Mouse (Mus musculus): ENCODE data around the gene Ece2. TPM values are rescaled to one million over a fixed set of nuclear protein-coding genes. Genes with fewer than 3 reads are reported as not detected.

Ece2 gene
- polyA plus RNA-seq, 1 experiment from 2014 or later: 2.4 TPM

GRCm38 (mm10) chr16:20691617-20692016, 62.0 kb downstream of the Ece2 start:
- Histone ChIP-seq H3K36me3 (ENCODE audit: control insufficient read depth, insufficient read depth, low read length) (peaks cover 53% of the 10 kb centered on the region), H3K4me3 (ENCODE audit: low read depth, low read length) (no peak overlapping the region), H3K27ac (ENCODE audit: low read length) (no peak overlapping the region), H3K27me3 (ENCODE audit: control insufficient read depth, insufficient read depth, low read length) (no peaks in the 10 kb centered on the region), H3K9me3 (ENCODE audit: control insufficient read depth, low read depth, low read length) (no peaks in the 10 kb centered on the region), H3K4me1 (ENCODE audit: control insufficient read depth, insufficient read depth, low read length) (peaks cover 7% of the 10 kb centered on the region), H3K9ac (replicated peaks; ENCODE audit: low read depth, low read length) (no peak overlapping the region), H3K4me2 (replicated peaks; ENCODE audit: low read depth, low read length) (no peak overlapping the region)
- no peak for ATAC-seq (ENCODE audit: insufficient number of reproducible peaks, insufficient read depth, low FRiP score, low read depth)
- 83% methylated on average over 1 of the region's 1 CpGs for WGBS

- no peak for ATAC-seq (ENCODE audit: insufficient number of reproducible peaks, insufficient read depth, low FRiP score, low read depth)
- no peak overlapping the region for H3K9ac ChIP-seq (replicated peaks; ENCODE audit: low read depth, low read length)
- peaks cover 45% of the 10 kb centered on the region for H3K36me3 ChIP-seq (ENCODE audit: control insufficient read depth, insufficient read depth, low read length)
- 46% methylated on average over 16 of the region's 16 CpGs for WGBS
- peak overlapping the region; percentile 69; the same call in 1 of the 2 replicates for H3K4me2 ChIP-seq (replicated peaks; ENCODE audit: low read depth, low read length)
- H3K9me3 ChIP-seq (ENCODE audit: control insufficient read depth, low read depth, low read length): no peaks in the 10 kb centered on the region
- peaks cover 7% of the 10 kb centered on the region for H3K4me1 ChIP-seq (ENCODE audit: control insufficient read depth, insufficient read depth, low read length)
- no peak overlapping the region for H3K4me3 ChIP-seq (ENCODE audit: low read depth, low read length)
- H3K27me3 ChIP-seq (ENCODE audit: control insufficient read depth, insufficient read depth, low read length): no peaks in the 10 kb centered on the region
- H3K27ac ChIP-seq (ENCODE audit: low read length): no peak overlapping the region
Measured at GRCm38 (mm10) chr16:20692241-20692965, 62.8 kb downstream of the Ece2 start.

GRCm38 (mm10) chr16:20693111-20693701, 63.6 kb downstream of the Ece2 start, which contains the start of gene Fam131a:
Gene Fam131a, plus strand, starts transcription at chr16:20693241.
- H3K9me3 ChIP-seq (ENCODE audit: control insufficient read depth, low read depth, low read length): no peaks in the 10 kb centered on the region
- peak within 1 kb of the TSS; percentile 69 for H3K4me2 ChIP-seq (replicated peaks; ENCODE audit: low read depth, low read length)
- H3K4me1 ChIP-seq (ENCODE audit: control insufficient read depth, insufficient read depth, low read length): peaks cover 7% of the 10 kb centered on the region
- H3K9ac ChIP-seq (replicated peaks; ENCODE audit: low read depth, low read length): peak within 1 kb of the TSS; percentile 55
- 1% methylated on average over 34 of the region's 37 CpGs for WGBS
- H3K4me3 ChIP-seq (ENCODE audit: low read depth, low read length): peak within 1 kb of the TSS; percentile 56
- peak; percentile 94 for ATAC-seq (ENCODE audit: insufficient number of reproducible peaks, insufficient read depth, low FRiP score, low read depth)
- peak within 1 kb of the TSS; percentile 84 for H3K27ac ChIP-seq (ENCODE audit: low read length)
- no peaks in the 10 kb centered on the region for H3K27me3 ChIP-seq (ENCODE audit: control insufficient read depth, insufficient read depth, low read length)
- H3K36me3 ChIP-seq (ENCODE audit: control insufficient read depth, insufficient read depth, low read length): peaks cover 37% of the 10 kb centered on the region

- Histone ChIP-seq H3K36me3 (ENCODE audit: control insufficient read depth, insufficient read depth, low read length) (peaks cover 21% of the 10 kb centered on the region), H3K4me3 (ENCODE audit: low read depth, low read length) (no peak overlapping the region), H3K4me2 (replicated peaks; ENCODE audit: low read depth, low read length) (no peak overlapping the region), H3K9ac (replicated peaks; ENCODE audit: low read depth, low read length) (no peak overlapping the region), H3K27me3 (ENCODE audit: control insufficient read depth, insufficient read depth, low read length) (no peaks in the 10 kb centered on the region), H3K4me1 (ENCODE audit: control insufficient read depth, insufficient read depth, low read length) (peaks cover 7% of the 10 kb centered on the region), H3K9me3 (ENCODE audit: control insufficient read depth, low read depth, low read length) (no peaks in the 10 kb centered on the region), H3K27ac (ENCODE audit: low read length) (no peak overlapping the region)
- 79% methylated on average over 8 of the region's 8 CpGs for WGBS
- no peak for ATAC-seq (ENCODE audit: insufficient number of reproducible peaks, insufficient read depth, low FRiP score, low read depth)
Measured at GRCm38 (mm10) chr16:20694781-20695180, 65.2 kb downstream of the Ece2 start.

- no peaks in the 10 kb centered on the region for H3K9me3 ChIP-seq (ENCODE audit: control insufficient read depth, low read depth, low read length)
- peak; percentile 82 for ATAC-seq (ENCODE audit: insufficient number of reproducible peaks, insufficient read depth, low FRiP score, low read depth)
- no peaks in the 10 kb centered on the region for H3K27me3 ChIP-seq (ENCODE audit: control insufficient read depth, insufficient read depth, low read length)
- H3K4me3 ChIP-seq (ENCODE audit: low read depth, low read length): peak overlapping the region; percentile 30
- H3K9ac ChIP-seq (replicated peaks; ENCODE audit: low read depth, low read length): 0 out of 2 replicates have a peak overlapping the region, but pooled peaks have one; percentile 6
- H3K4me1 ChIP-seq (ENCODE audit: control insufficient read depth, insufficient read depth, low read length): peaks cover 7% of the 10 kb centered on the region
- H3K27ac ChIP-seq (ENCODE audit: low read length): no peak overlapping the region
- H3K4me2 ChIP-seq (replicated peaks; ENCODE audit: low read depth, low read length): peak overlapping the region; percentile 65
- H3K36me3 ChIP-seq (ENCODE audit: control insufficient read depth, insufficient read depth, low read length): peaks cover 11% of the 10 kb centered on the region
- WGBS: 5% methylated on average over 46 of the region's 46 CpGs
Measured at GRCm38 (mm10) chr16:20695622-20696323, 66.1 kb downstream of the Ece2 start.

MicroRNA genes within 50 kb of the gene (microRNA counts, 519-probe panel; counts per million panel counts)
- 2,853 counts per million, percentile 50 among the panel's probes with 10 or more counts for microRNA mmu-miR-1224

Small RNA genes lying within 50 kb of the gene (microRNA-seq; reads per million reads assigned to microRNA genes)
- 6.0 reads per million, percentile 14 among the genes with 10 or more reads in this experiment for gene Mir1224

Other genes starting within 250 kb of the Ece2 start
- 73.9 and 81.7 TPM in 2 replicates for gene Abcc5, start 203.4 kb upstream of the Ece2 start, polyA plus RNA-seq (2014; fragmentation: Nextera tagmentation; extraction: Ambion mirVana)
- gene Eif2b5, start 131.0 kb upstream of the Ece2 start, polyA plus RNA-seq (2014; fragmentation: Nextera tagmentation; extraction: Ambion mirVana): 83.8 and 87.3 TPM in 2 replicates
- gene Dvl3, start 112.8 kb upstream of the Ece2 start, polyA plus RNA-seq (2014; fragmentation: Nextera tagmentation; extraction: Ambion mirVana): 29.2 and 31.7 TPM in 2 replicates
- gene Ap2m1, start 94.3 kb upstream of the Ece2 start, polyA plus RNA-seq (2014; fragmentation: Nextera tagmentation; extraction: Ambion mirVana): 586 and 625 TPM in 2 replicates
- gene Abcf3, start 81.3 kb upstream of the Ece2 start, polyA plus RNA-seq (2014; fragmentation: Nextera tagmentation; extraction: Ambion mirVana): 53.0 and 53.5 TPM in 2 replicates
- gene Vwa5b2, start 40.4 kb upstream of the Ece2 start, polyA plus RNA-seq (2014; fragmentation: Nextera tagmentation; extraction: Ambion mirVana): 4.0 and 4.3 TPM in 2 replicates
- 30.3 and 33.8 TPM in 2 replicates for gene Eef1akmt4, start 18.2 kb upstream of the Ece2 start, polyA plus RNA-seq (2014; fragmentation: Nextera tagmentation; extraction: Ambion mirVana)
- gene Gm49333, start 18.2 kb upstream of the Ece2 start, polyA plus RNA-seq (2014; fragmentation: Nextera tagmentation; extraction: Ambion mirVana): not detected in 2 replicates
- 46.1 and 46.8 TPM in 2 replicates for gene Alg3, start 18.1 kb upstream of the Ece2 start, polyA plus RNA-seq (2014; fragmentation: Nextera tagmentation; extraction: Ambion mirVana)
- 1.8 and 2.1 TPM in 2 replicates for gene Camk2n2, start 8.5 kb upstream of the Ece2 start, polyA plus RNA-seq (2014; fragmentation: Nextera tagmentation; extraction: Ambion mirVana)
- gene Psmd2, start 21.8 kb downstream of the Ece2 start, polyA plus RNA-seq (2014; fragmentation: Nextera tagmentation; extraction: Ambion mirVana): 275 and 279 TPM in 2 replicates
- 180 TPM in 2 replicates for gene Eif4g1, start 38.5 kb downstream of the Ece2 start, polyA plus RNA-seq (2014; fragmentation: Nextera tagmentation; extraction: Ambion mirVana)
- gene Fam131a, start 63.4 kb downstream of the Ece2 start, polyA plus RNA-seq (2014; fragmentation: Nextera tagmentation; extraction: Ambion mirVana): 7.5 and 8.3 TPM in 2 replicates
- 105 and 113 TPM in 2 replicates for gene Polr2h, start 87.8 kb downstream of the Ece2 start, polyA plus RNA-seq (2014; fragmentation: Nextera tagmentation; extraction: Ambion mirVana)
- 13.2 and 15.8 TPM in 2 replicates for gene Clcn2, start 87.9 kb downstream of the Ece2 start, polyA plus RNA-seq (2014; fragmentation: Nextera tagmentation; extraction: Ambion mirVana)
- 4.5 and 5.4 TPM in 2 replicates for gene Chrd, start 103.3 kb downstream of the Ece2 start, polyA plus RNA-seq (2014; fragmentation: Nextera tagmentation; extraction: Ambion mirVana)
- 0.88 and 1.2 TPM in 2 replicates for gene Thpo, start 104.7 kb downstream of the Ece2 start, polyA plus RNA-seq (2014; fragmentation: Nextera tagmentation; extraction: Ambion mirVana)

All from stomach, embryonic 14.5 days (tissue).